Mouse (Mus musculus): ENCODE results near the gene Bysl. TPM values are rescaled to one million over a fixed set of nuclear protein-coding genes. Genes with fewer than 3 reads are reported as not detected.

Bysl gene
- total RNA-seq (2023): 10 to 100 TPM; 15.2 to 15.8 TPM

GRCm38 (mm10) chr17:47610849-47611660, at the start of gene Bysl, which contains the start of the genes Med20 and Gm20517:
Gene Bysl, minus strand, starts transcription at chr17:47611492.
Gene Med20, plus strand, starts transcription at chr17:47611582.
Gene Gm20517, plus strand, starts transcription at chr17:47611589.

DNA sequence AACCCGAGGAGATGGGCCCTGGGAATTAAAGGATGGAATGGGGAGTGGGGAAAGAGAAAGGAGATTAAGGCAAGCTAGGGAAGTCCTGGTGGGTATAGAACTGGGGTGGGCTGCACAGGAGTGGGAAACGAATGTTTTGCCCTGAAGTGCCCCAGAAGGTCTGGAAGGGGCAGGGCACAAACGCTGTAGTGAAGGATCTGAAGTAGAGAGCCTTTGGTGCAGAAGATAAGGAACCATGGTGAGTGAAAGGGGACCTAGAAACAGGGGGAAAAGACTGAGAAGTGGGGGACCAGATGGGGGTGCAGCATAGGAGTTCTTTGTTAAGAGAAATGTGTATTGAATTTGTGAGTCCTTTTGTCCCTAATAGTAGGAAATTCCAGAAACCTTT, 19.4 kb upstream of the Bysl start, which contains the start of gene Usp49:
Gene Usp49 (plus strand): TSS at position 13 of the 388 bp plus-strand sequence.

Other genes with a start within 250 kb of the Bysl start
- 10 to 100 TPM; 21.0 to 27.3 TPM for gene Mrps10, start 242.6 kb downstream of the Bysl start, total RNA-seq (2023)
- gene Guca1b, start 226.1 kb downstream of the Bysl start, total RNA-seq (2023): 1 to 10 TPM; 5.3 to 5.5 TPM
- gene Guca1a, start 210.9 kb downstream of the Bysl start, total RNA-seq (2023): not detected
- not detected for gene AI661453, start 174.9 kb downstream of the Bysl start, total RNA-seq (2023)
- not detected for gene 1700001C19Rik, start 174.1 kb downstream of the Bysl start, total RNA-seq (2023)
- 10 to 100 TPM; 68.2 to 80.5 TPM for gene Taf8, start 109.2 kb downstream of the Bysl start, total RNA-seq (2023)
- gene Ccnd3, start 106.4 kb downstream of the Bysl start, total RNA-seq (2023): 100 to 1,000 TPM; 421 to 461 TPM
- gene Med20, start 90 bp upstream of the Bysl start, total RNA-seq (2023): 10 to 100 TPM; 68.0 to 70.9 TPM
- 1 to 10 TPM; 3.6 to 4.6 TPM for gene Gm20517, start 97 bp upstream of the Bysl start, total RNA-seq (2023)
- gene Usp49, start 19.2 kb upstream of the Bysl start, total RNA-seq (2023): 1 to 10 TPM; 6.1 to 9.7 TPM
- gene Tomm6, start 76.9 kb upstream of the Bysl start, total RNA-seq (2023): 100 to 1,000 TPM; 123 to 146 TPM
- 1 to 10 TPM; 1.6 to 3.8 TPM for gene Frs3, start 77.5 kb upstream of the Bysl start, total RNA-seq (2023)
- gene Gm21981, start 83.0 kb upstream of the Bysl start, total RNA-seq (2023): not detected
- gene Prickle4, start 83.2 kb upstream of the Bysl start, total RNA-seq (2023): under 1 TPM in 1 of 2 experiments, not detected in 1; 0.80 TPM
- not detected for gene Pgc, start 115.3 kb upstream of the Bysl start, total RNA-seq (2023)
- gene Tfeb, start 125.5 kb upstream of the Bysl start, total RNA-seq (2023): 10 to 100 TPM; 29.8 to 35.4 TPM
- not detected for gene Mdfi, start 223.2 kb upstream of the Bysl start, total RNA-seq (2023)

Measured in T-cell, adult 66 days (primary cell).